Mouse (Mus musculus) cerebellum, adult 8-10 months (tissue): ENCODE measurements around the gene Tada3.

Experiments used
- DNase-seq: peaks from one replicate; pipeline ENCODE4 v3.0.0; 2022

Gene Tada3

GRCm38 (mm10) chr6:113385160-113385714 is 7.6 kb upstream of the Tada3 start:
- no peak for DNase-seq

GRCm38 (mm10) chr6:113384351-113384927 is 6.8 kb upstream of the Tada3 start:
- no peak for DNase-seq

- no peak for DNase-seq
Observed at GRCm38 (mm10) chr6:113380480-113380879, 2.8 kb upstream of the Tada3 start.

GRCm38 (mm10) chr6:113379246-113379645 is 1.6 kb upstream of the Tada3 start:
- no peak for DNase-seq

DNA sequence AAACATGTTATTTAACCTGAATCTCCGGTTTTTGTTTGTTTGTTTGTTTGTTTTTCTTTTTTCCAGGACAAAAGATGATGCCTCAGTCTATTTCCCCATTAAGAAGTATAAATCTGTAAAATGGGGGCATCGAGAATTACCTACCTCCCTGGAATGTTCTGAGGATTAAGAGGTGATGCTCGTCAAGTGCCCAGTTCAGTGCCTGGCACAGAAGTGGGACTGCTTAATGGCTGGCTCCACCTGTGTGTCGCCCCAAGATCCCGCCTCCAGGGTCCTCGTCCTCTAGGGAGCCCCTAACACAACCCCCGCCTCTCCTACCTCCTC is 549 bp downstream of the Tada3 start:
- no peak for DNase-seq

GRCm38 (mm10) chr6:113373491-113373890 is 4.2 kb downstream of the Tada3 start:
- no peak for DNase-seq

DNA sequence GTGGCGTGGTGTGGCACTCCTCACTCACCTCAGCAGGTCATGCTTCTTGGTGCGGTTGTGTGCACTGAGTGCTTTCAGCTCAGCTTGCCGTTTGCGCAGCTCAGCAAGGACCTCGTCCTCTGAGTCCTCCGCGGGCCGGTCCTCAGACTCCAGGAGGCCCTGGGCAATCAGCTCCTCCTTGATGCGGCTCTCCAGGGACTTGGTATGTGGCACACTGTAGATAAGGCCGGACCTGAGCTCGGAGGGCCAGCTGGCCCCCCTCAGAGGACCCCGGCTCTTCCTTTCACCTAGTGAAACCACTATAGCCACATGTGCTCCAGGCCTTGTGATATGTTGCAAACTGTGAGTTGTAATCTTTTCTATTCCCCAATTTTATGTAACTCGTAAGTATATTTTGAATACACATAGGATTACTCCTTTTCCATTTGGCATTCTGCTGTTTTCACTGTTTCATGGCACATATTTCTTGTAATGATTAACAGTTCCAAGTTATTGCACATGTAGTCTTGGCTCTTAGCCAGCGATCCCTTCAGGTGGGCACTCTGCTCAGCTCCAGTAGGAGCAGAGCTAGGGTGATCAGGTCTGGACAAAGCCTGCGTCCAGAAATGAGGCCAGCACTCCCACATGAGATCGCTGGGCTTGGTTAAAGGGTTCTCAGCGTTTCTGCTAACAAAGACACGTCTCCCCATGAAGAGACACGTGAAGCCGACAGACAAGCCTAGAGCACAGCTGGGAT is 7.3 kb downstream of the Tada3 start:
- DNase-seq, result no peak

DNA sequence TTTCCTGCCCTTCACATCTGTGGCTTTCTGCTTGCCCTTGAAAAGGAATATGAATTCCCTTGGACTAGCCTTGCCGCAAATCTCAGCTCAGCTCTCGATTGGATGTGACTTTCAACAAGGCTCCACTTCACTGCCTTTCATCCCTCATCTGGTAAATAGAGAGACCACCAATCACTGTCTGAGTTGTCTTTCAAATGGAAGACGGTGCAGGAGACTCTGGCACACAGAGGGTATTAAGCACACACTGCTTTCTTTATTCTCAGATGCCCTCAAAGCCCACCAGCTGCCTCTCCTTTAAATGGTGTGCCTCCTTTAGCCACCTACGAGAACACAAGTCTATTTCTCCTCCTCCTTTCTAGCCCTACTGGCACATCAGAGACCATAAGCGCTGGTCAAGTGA is 9.1 kb downstream of the Tada3 start:
- DNase-seq, result no peak

DNA sequence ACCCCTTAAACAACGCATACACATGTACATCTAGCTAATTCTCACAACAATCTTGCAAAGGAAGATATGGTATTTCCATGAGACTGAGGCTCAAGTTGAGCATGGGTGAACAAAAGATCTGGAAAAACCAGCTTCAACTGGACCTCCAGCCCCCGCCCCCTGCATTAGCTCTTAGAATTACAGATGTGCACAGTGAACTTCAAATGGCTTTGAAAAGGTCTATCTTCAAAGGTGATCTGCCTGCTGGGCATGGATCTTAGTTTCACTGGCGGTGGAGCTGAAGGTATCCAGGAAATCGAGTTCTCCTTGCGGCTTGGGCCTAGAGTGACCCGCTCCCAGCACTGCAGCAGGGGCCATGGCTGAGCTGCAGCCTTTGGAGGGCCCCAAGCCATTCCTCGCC is 9.6 kb downstream of the Tada3 start:
- no peak for DNase-seq

DNA sequence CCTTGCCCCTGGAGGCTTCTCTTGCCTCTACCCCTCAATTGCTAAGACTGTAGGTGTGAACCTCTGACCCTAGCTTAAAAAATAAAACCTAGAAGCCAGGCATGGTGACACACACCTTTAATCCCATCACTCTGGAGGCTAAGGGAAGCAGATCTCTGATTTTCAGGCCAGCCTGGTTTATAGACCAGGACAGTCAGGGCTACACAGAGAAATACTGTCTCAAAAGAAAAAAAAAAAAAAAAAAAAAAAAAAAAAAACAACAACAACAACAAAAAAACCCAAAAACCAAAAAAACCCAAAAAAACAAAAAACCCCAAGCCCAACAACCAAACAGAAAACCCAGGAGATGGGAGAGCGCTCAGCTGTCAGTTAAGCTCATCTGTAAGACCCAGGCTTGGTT is 10.1 kb downstream of the Tada3 start:
- DNase-seq, result no peak

DNA sequence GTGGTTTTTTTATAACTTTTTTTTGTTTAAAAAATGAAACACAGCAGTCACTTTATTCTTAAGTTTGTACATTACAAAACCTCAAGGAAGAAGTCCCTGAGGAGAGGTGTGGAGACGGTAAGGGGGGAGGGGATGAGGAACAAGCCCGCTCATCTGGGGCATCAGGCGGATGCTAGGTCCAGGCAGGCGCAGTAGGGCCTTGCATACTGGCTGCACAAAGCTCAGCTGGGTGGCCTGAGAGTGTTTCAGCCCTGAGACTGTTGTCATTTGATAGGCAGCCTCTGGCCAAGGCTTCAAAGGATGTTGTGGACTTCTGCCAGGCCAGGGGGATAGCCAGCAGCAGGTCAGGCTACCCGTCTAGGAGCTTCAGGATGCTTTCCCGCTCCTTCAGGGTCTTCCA is 11.0 kb downstream of the Tada3 start:
- no peak for DNase-seq

GRCm38 (mm10) chr6:113364518-113365135 is 13.1 kb downstream of the Tada3 start:
- no peak for DNase-seq

- no peak for DNase-seq
Observed at GRCm38 (mm10) chr6:113362241-113362640, 15.4 kb downstream of the Tada3 start.

DNA sequence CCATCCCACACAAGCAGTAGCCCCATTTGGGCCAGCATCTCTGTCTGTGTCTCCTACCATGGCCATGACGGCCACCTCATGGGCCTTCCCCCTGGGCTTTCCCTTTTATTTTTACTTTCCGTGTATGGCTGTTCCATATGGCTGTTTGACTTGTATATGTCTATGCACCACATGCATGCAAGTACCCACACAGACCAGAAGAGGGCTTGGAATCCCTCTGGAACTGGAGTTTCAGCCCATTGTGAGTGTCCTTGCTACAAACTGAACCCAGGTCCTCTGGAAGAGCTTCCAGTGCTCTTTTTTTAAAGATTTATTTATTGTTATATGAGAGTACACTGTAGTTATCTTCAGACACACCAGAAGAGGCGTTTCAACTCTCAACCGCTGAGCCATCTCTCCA is 16.2 kb downstream of the Tada3 start:
- DNase-seq, result no peak

DNA sequence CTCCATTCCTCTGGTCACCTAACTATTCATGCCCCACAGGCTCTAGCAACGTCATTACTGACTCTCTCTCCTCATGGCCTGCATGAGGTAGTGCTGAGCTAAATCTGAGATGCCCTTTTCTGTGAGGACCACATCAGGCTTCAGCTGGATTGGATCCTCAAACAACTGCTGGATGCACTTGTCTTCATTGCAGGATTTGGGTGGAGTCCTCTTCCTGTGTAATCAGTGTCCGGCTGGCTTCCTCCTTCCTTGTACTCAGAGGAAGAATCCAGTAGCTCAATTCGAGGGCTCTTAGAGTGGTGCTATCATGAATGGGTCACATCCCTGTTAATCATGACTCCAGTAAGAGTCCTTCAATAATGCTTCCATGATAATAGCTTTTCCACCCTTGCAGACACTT is 24.0 kb downstream of the Tada3 start:
- no peak for DNase-seq

DNA sequence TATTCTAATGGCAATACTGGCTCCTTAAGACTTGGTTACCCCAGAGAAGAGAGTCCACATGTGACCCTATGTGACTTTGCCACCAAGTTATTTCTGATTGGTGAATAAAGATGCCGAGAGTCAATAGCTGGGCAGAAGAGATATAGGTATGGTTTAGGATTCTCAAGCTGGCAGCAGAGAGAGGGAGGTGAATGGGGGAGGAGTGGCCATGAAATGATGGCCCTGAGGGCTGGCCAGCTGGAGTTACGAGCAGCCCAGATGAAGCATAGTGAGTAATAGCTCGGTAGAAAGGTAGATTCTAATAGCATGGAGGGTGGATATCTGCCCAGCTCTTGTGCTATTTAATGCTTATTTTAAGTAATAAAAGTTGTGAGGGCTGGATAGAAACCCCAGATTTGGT is 24.9 kb downstream of the Tada3 start:
- no peak for DNase-seq

- DNase-seq, result no peak
Observed at GRCm38 (mm10) chr6:113351653-113352052, 26.0 kb downstream of the Tada3 start.

DNA sequence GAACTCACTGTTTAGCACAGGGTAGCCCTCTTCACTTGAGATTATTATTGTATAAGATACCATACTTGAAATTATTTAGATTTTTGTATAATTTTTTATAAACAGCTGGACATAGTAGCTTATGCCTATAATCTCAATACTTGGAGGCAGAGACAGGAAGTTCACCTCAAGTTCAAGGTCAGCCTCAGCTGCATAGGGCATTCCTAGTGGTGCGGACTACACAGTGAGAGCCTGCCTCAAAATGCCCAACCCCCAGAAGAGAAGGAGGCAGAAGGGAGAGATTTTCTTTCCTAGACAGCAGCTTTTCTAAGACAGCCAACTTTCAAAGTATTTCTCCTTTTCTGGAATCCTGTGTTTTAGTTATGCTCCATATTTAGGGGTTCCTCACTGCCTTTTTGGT is 26.5 kb downstream of the Tada3 start:
- DNase-seq, result no peak

- no peak for DNase-seq
Observed at GRCm38 (mm10) chr6:113350538-113350937, 27.1 kb downstream of the Tada3 start.

DNA sequence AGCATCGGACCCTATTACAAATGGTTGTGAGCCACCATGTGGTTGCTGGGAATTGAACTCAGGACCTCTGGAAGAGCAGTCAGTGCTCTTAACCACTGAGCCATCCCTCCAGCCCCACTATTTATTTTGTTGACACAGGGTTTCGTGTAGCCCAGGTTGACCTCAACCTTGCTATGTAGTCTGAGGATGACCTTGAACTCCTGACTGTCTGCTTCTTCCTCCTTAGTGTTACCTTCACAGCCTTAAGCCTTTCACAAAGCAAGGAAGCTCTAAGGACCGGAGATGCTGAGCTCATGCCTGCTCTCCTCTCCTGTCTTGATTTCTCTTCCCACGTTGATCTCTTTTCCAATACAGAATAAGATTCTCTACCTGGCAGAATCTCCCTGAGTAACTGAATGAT is 30.8 kb downstream of the Tada3 start:
- DNase-seq, result no peak

DNA sequence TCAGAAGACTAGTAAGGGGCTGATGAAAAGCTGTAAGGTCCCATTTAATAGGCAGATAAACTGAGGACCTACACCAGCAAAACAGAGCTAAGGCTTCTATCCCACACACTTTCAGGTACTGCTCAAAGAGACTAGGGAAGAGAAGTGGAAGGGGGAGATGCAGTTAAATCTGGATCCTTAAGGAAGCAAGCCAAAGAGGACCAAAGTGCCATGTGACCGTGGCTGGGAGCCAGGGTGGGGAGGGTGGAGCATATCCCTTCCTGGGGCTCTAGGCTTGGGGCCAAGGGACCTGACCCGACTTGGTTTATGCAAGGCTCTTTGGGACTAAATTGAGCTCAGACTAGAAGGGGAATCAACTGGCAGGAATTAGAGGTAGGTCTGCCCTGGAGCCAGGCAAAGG is 33.4 kb downstream of the Tada3 start:
- DNase-seq, result peak; percentile 53

DNA sequence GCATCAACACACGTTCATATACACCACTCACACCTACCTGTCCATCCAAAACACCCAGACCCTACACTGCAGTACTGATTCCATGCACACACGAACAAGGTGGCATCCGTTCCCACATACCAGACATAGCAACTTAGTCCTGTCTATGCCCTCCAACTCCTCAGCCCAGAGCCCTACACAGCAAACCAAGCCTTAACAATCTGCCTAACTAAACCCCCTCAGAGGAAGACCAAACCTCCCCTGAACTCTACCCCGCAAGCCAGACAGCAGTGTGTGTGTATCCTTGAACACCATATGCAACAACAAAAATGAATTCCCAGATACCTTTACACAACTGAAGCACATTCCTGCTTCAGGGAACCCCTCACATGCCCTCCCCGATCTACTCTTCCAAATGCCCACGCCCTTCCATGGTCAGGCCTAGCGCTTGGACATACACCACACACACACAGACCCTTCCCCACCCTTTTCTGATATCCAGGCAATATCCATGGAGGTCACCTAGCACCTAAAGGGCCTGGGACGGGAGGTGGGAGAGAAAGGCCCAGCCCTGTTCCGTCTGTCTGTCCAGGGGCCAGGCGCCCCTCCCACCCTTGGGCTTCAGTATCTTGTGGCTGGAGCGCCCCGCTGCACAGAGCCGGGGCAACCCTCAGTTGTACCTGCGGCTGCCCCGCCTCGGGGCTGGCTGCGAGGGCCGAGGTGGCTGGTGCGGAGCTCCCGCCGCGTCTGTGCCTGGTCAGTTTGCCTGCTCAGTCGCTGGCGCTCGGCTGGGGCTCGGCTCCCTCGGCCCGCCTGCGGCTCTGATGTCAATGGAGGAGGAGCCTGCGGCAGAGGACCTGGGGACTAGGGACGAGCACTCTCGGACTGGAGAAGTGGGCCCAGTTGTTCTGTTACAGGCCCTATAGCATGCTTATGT is 34.2 kb downstream of the Tada3 start, which contains the start of gene Camk1:
TSS of gene Camk1 (minus strand) at position 808 of the 916 bp plus-strand sequence.
- peak; percentile 81 for DNase-seq

DNA sequence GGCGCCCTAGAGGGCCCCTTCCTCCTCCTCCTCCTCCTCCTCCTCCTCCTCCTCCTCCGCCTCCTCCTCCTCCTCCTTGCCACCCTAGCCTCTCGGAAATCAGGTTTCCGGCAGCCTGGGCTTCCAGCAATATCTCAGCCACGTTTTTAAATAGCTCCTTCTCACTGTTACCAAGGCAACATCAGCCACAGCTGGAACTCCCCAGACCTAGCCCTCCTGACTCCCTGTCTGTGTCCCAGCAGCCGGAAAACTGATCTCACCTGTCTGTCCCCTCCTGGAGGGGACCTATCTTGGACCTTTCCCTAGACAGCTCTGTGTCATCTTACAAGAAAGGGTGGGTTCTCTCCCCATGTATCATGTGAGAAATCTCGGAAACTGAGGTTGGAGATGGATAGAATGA is 35.4 kb downstream of the Tada3 start:
- no peak for DNase-seq
